Mouse (Mus musculus) lung, postnatal 0 days (tissue): Measurements from ENCODE around the gene Palld.

Experiments used
- CTCF ChIP-seq: IDR thresholded peaks from 2 replicates; pipeline ENCODE4 v1.5.1; 2016; ENCODE audit warnings: antibody characterized with exemption, mild to moderate bottlenecking
- EP300 ChIP-seq: IDR thresholded peaks from 2 replicates; pipeline ENCODE4 v1.6.1; 2016; ENCODE audit warnings: antibody characterized with exemption, mild to moderate bottlenecking, control low read depth

- TF ChIP-seq CTCF: no peak
- TF ChIP-seq EP300: no peak
Observed at GRCm38 (mm10) chr8:61634811-61635210, 267.7 kb downstream of the Palld start.
